Mouse (Mus musculus) lung, adult 2 months (tissue): ENCODE measurements around the gene Tln2.

Source experiments
- CTCF ChIP-seq: fragments of 200-500 bp; IDR thresholded peaks from 2 replicates; pipeline ENCODE4 v1.5.1; 2011; ENCODE audit warnings: mild to moderate bottlenecking, low read length, control low read depth; ENCODE audit not compliant: insufficient read depth
- POLR2A ChIP-seq: fragments of 200-500 bp; IDR thresholded peaks from 2 replicates; pipeline ENCODE4 v1.6.1; 2011; ENCODE audit warnings: low read depth, mild to moderate bottlenecking, control low read depth, low read length, borderline replicate concordance; ENCODE audit errors: extremely low read depth

GRCm38 (mm10) chr9:67534420-67534819 lies 25.1 kb downstream of the Tln2 start:
- TF ChIP-seq POLR2A (no peak), CTCF (no peak)
